Mouse (Mus musculus): ENCODE measurements around the gene Olfr1358.

DNA sequence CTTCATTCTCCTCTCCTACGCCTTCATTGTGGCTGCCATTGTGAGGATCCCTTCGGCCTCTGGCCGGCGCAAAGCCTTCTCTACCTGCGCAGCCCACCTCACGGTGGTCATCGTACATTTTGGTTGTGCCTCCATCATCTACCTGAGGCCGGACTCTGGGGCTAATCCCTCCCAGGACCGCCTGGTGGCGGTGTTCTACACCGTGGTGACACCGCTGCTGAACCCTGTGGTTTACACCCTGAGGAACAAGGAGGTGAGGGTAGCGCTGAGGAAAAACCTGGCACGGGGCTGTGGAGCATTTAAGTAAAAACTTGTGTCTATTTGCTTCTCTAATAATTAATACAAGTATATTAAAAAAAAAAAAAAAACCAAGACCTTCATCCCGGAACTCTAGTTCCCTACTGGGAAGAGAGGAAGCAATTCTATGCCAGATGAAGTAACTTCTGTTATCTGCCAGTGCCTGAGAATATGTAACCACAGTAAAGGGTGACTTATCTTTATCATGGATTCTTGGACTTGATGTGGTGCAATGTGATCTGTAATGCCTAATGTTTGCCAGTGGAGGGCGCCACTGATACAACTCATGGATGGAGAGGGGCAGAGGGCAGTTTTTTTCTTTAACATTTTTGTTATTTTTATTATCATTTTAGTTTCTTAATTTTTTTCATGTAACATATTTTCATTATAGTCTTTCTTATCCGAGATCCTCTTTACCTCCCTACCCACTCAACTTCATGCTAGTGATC is 3.2 kb downstream of the Olfr1358 start:
- TF ChIP-seq EP300 (IDR thresholded peaks at IDR 0.05; ENCODE audit: low read depth): no peak
- TF ChIP-seq CTCF (IDR thresholded peaks at IDR 0.05; ENCODE audit: low read depth): peak; percentile 45
